Mouse (Mus musculus): ENCODE results near the gene Sh3pxd2b. TPM values are rescaled to one million over a fixed set of nuclear protein-coding genes. Genes with fewer than 3 reads are reported as not detected.
"Not testable (repeated sequence)": the region's sequence is repeated elsewhere in the genome, so short reads cannot be mapped to it uniquely, and the experiment has no call there.

Gene Sh3pxd2b
- 100 to 1,000 TPM in 24 of 26 experiments, 10 to 100 TPM in 2; 76.4 to 172 (median 126) TPM for total RNA-seq (2018; cell fraction: chromatin; rRNA removed)
- 100 to 1,000 TPM in 10 of 26 experiments, 10 to 100 TPM in 16; 60.9 to 112 (median 86.5) TPM for total RNA-seq (2018; cell fraction: cytosol; rRNA removed)
- total RNA-seq (2018; cell fraction: nucleus; rRNA removed), result 100 to 1,000 TPM in 20 of 26 experiments, 10 to 100 TPM in 6; 86.6 to 152 (median 112) TPM
- polyA plus RNA-seq (2018), result 55.4 to 66.8 TPM (median 59.7 TPM) in 3 replicates

DNA sequence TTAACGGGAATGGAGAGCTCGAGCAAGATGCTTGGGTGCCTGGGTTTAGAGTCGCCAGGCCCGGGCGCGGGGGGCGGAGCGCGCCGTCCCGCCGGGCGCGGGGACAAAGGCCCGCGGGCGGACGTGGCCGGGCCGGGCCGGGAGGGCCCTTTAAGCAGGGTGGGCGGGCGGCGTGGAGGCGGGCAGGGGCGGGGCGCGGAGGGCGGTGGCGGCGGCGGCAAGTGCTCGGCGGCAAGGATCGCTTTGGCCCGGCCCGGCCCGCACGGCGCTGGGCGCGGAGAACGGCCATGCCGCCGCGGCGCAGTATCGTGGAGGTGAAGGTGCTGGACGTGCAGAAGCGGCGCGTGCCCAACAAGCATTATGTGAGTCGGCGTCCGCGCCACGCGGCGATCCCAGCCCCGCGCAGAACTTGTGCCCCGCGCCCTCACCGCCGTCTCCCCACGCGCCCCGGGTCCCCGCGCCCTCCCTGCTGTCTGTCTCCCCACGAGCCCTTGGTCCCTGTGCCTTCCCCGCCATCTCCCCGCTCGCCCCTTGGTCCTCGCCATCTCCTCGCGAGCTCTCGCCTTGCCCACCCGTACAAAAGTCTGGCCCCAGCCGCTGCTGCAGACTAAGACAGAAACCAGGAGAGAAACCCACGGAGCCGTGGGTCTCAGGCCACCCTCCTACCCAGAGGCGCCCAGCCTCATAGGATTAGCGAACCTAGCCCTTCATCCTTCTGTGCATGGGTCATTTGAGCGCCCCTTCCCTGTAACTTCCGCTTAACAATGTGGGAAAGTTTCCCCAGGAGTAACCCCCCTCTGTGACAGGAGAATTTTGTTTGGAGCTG lies at the start of gene Sh3pxd2b:
TSS of gene Sh3pxd2b (plus strand) at position 214 of the 826 bp plus-strand sequence.
- peak within 1 kb of the TSS; percentile 96 for H3K27ac ChIP-seq

DNA sequence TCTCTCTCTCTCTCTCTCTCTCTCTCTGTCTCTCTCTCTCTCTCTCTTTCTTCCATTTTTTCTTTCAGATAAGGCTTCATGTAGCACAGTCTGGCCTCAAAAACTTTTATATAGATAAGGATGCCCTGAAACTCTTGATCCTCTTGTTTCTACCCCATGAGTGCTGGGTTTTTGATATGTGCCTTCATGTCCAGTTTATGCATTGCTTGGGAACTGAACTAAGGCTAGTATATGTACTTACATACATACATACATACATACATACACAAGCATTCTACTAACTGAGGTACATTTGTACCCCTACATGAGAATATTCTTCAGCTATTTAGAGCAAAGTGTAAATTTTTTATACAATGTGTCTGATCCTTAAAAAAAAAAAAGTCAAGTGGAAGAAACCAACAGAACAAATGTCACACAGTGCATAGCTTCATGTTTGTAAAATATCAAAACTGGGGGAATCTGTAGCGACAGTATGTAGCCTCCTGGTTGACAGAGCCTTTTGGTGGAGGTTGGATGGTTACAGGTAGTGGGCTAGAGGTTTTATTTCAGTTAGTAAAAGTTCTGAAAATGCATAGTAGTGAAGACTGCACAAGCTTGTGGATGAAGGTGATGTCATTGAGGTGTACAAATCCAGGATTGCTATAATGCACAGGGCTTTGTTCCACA lies 49.6 kb upstream of the Sh3pxd2b start:
- H3K79me2 ChIP-seq (ENCODE audit: inconsistent target), result no peaks in the 10 kb centered on the region
- no peak overlapping the region for H3K27ac ChIP-seq
- H3K36me3 ChIP-seq (ENCODE audit: inconsistent target), result no peaks in the 10 kb centered on the region
- no peak overlapping the region for H3K4me3 ChIP-seq (ENCODE audit: inconsistent target)
- 100% methylated on average over 1 of the region's 1 CpGs for WGBS (ENCODE audit: missing documents)

More for the DNA sequence above, at the start of gene Sh3pxd2b:
- 3% methylated on average over 75 of the region's 86 CpGs for WGBS (ENCODE audit: missing documents)
- Histone ChIP-seq H3K36me3 (ENCODE audit: inconsistent target) (peaks cover 26% of the 10 kb centered on the region; the same call in 1 of the 2 replicates), H3K4me3 (ENCODE audit: inconsistent target) (peak within 1 kb of the TSS; percentile 93), H3K79me2 (ENCODE audit: inconsistent target) (peaks cover 50% of the 10 kb centered on the region)

DNA sequence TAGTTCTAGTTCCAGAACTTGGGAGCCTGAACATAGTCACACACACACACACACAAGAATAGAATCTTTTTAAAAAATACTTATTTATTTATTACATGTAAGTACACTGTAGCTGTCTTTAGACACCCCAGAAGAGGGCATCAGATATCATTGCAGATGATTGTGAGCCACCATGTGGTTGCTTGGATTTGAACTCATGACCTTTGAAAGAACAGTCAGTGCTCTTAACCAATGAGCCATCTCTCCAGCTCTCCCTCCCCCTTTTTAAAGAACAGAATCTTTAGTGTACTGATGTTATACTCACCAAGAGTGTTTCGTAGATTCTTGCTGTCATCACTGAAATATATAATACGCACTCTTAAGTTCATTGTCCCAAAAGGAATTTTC lies 49.1 kb upstream of the Sh3pxd2b start:
- H3K4me3 ChIP-seq (ENCODE audit: inconsistent target), result no peak overlapping the region
- H3K27ac ChIP-seq, result no peak overlapping the region
- no peaks in the 10 kb centered on the region for H3K36me3 ChIP-seq (ENCODE audit: inconsistent target)
- no peaks in the 10 kb centered on the region for H3K79me2 ChIP-seq (ENCODE audit: inconsistent target)
- 100% methylated on average over 2 of the region's 2 CpGs for WGBS (ENCODE audit: missing documents)

DNA sequence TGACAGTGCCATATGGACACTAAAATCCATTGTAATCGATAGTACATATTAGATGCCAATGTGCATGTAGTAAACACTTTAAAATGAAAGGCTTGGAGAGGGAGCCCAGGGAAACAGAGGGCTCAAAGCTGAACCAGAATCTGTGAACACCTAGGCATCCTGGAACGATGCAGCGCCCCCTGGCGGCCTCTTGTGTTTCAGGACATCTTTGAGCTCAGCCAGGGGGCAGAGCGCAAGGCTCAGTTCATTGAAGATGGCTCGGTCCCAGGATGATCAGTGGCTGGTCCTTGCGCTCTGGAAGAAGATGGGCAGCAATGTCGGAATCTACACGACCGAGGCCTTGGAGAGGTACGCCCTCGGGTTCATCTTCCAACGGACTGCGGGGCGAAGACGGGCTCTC lies 47.8 kb upstream of the Sh3pxd2b start, which contains the start of gene Hbq1a:
TSS of gene Hbq1a (plus strand) at position 205 of the 400 bp plus-strand sequence.
- WGBS (ENCODE audit: missing documents), result 10% methylated on average over 16 of the region's 16 CpGs
- not testable (repeated sequence) for H3K79me2 ChIP-seq (ENCODE audit: inconsistent target); H3K36me3 ChIP-seq (ENCODE audit: inconsistent target); H3K4me3 ChIP-seq (ENCODE audit: inconsistent target); H3K27ac ChIP-seq

DNA sequence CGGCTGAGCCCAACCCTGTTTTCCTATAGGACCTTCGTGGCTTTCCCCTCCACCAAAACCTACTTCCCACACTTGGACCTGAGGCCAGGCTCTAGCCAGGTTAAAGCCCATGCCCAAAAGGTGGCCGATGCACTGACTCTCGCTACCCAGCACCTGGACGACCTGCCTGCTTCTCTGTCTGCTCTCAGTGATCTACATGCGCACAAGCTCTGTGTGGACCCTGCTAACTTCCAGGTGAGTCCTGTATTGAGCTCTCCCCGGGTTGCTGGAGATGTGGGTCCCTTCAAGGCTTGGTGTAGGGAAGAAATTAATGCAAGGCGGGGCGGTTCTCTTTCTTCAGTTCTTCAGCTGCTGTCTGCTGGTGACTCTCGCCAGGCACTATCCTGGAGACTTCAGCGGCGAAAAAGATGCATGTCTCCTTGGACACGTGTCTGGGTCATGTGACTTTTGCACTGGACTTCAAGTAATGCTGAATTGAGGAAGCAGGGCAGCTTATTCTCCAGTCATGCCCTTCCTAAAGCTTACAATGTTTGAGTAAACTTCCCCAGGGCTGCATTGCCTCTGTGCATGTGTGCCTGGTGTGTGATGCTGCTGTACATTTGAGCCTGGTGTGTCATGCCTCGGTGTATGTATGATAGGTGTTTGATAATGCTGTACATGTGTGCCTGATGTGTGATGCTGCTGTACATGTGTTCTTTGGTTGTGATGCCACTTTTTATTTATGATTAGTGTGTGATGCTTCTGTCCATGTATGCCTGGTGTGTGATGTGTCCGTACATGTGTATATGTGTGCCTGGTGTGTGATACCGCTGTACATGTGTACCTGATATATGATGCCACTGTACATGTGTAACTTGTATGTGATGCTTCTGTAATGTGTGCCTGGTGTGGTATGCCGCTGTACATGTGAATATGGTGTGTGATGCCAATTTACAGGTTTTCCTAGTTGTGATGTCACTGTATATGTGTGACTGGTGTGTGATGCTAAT lies 47.0 kb upstream of the Sh3pxd2b start:
- H3K79me2 ChIP-seq (ENCODE audit: inconsistent target), result no peaks in the 10 kb centered on the region
- H3K27ac ChIP-seq, result no peak overlapping the region
- no peak overlapping the region for H3K4me3 ChIP-seq (ENCODE audit: inconsistent target)
- H3K36me3 ChIP-seq (ENCODE audit: inconsistent target), result no peaks in the 10 kb centered on the region
- 42% methylated on average over 13 of the region's 17 CpGs for WGBS (ENCODE audit: missing documents)

DNA sequence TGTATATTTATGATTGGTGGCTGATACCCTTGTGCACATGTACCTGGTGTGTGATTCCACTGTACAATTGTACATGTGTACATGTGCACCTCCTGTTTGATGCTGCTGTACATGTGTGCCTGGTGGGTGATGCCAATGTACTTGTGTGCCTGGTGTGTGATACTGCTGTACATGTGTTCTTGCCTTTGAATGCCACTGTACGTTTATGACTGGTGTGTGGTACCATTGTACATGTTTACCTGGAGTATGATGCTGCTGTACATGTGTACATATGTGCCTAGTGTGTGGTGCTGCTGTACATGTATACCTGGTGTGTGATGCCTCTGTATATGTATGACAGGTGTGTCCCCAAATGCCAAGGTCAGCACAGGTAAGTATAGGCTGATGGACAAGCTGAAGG lies 46.1 kb upstream of the Sh3pxd2b start:
- Histone ChIP-seq H3K4me3 (ENCODE audit: inconsistent target) (no peak overlapping the region), H3K27ac (no peak overlapping the region), H3K36me3 (ENCODE audit: inconsistent target) (no peaks in the 10 kb centered on the region), H3K79me2 (ENCODE audit: inconsistent target) (no peaks in the 10 kb centered on the region)
- 73% methylated on average over 1 of the region's 1 CpGs for WGBS (ENCODE audit: missing documents)

DNA sequence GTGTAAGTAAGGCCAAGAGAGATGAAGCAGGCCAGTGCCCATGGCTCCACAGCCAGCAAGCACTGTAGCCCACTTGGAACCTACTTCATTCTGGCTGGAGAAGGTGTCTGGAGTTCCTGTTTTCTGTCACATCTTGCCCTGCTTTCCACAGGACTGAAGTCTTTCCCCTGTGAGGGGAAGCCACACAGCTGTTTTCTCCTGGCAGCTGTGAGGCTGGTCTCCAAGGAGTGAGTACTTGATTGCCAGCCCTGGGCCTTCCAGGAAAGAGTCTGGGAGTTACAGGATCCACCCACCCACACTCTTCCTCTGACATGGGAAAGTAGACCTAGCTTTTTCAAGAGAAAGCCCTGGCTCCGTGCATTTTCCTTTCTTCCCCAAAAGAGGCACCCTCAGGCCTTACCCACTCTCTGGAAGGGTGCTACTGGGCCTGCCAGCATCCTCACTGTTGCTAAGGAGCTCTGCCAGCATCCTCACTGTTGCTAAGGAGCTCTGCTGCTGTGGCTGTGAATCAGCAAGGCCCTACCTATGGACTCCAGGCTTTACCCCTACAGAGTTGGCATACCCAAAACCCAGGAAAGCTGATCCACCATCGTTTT lies 44.7 kb upstream of the Sh3pxd2b start:
- Histone ChIP-seq H3K36me3 (ENCODE audit: inconsistent target) (no peaks in the 10 kb centered on the region), H3K27ac (no peak overlapping the region), H3K79me2 (ENCODE audit: inconsistent target) (no peaks in the 10 kb centered on the region), H3K4me3 (ENCODE audit: inconsistent target) (no peak overlapping the region)
- WGBS (ENCODE audit: missing documents), result 52% methylated on average over 2 of the region's 2 CpGs

DNA sequence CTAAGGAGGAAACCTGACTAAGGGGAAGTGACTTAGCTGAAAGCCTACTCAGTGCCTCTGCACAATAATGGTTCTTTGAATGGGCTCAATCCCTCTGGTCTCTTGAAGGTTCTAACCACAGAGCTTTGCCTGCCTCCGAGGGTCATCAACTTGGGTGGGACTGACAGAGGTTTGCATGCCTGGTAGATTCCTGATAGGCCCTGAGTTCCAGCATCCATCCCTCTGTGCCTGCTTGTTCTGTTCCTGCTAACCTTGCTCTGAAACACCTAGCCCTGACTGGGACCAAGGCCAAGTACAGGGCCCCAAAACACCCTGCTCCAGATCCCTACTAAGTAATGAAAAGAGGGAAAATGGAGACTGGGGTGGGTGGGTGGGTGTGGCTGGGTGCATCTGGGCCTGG lies 44.2 kb upstream of the Sh3pxd2b start:
- H3K4me3 ChIP-seq (ENCODE audit: inconsistent target), result no peak overlapping the region
- H3K79me2 ChIP-seq (ENCODE audit: inconsistent target), result no peaks in the 10 kb centered on the region
- no peaks in the 10 kb centered on the region for H3K36me3 ChIP-seq (ENCODE audit: inconsistent target)
- WGBS (ENCODE audit: missing documents), result 82% methylated on average over 1 of the region's 1 CpGs
- H3K27ac ChIP-seq, result no peak overlapping the region

DNA sequence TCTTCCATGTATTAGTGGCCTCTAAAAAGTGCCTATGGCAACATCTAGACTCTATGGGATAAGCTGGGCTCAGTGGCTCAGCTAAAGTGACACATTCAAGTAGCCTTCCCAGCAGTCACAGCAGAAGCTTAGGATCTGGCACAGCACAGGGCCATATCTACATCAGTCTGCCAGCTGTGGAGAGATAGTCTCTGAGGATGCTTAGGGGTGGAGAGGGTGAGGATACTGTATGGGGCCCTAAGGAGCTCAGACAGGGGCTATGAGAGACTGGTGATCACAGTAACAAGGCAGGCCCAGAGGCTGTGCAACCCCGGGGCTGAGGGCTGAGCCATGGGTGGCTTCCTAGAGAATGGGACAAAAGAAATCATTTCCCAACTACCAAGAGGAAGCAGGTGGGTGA lies 40.6 kb upstream of the Sh3pxd2b start:
- H3K79me2 ChIP-seq (ENCODE audit: inconsistent target), result no peaks in the 10 kb centered on the region
- H3K4me3 ChIP-seq (ENCODE audit: inconsistent target), result no peak overlapping the region
- WGBS (ENCODE audit: missing documents), result 70% methylated on average over 1 of the region's 1 CpGs
- no peaks in the 10 kb centered on the region for H3K36me3 ChIP-seq (ENCODE audit: inconsistent target)
- H3K27ac ChIP-seq, result no peak overlapping the region

DNA sequence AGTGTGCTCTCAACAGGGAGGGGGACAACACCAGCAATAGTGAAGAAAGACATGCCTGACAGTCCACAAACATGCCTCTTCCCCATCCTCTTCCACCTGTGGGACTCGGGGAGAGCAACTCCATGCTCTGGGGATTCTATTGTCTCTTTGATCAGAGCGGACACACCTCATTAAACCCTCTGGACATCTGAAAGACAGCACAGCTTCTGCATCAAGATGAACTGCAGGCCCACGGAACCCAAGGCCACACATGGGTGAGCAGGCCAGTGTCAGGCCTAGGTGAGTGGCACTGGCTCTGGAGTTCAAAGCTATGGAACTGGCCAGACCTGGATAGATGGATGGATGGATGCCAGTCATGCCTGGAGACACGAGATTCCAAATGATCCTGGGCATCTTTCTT lies 38.2 kb upstream of the Sh3pxd2b start:
- Histone ChIP-seq H3K36me3 (ENCODE audit: inconsistent target) (no peaks in the 10 kb centered on the region), H3K27ac (no peak overlapping the region), H3K4me3 (ENCODE audit: inconsistent target) (no peak overlapping the region), H3K79me2 (ENCODE audit: inconsistent target) (no peaks in the 10 kb centered on the region)
- WGBS (ENCODE audit: missing documents), result 85% methylated on average over 4 of the region's 4 CpGs

DNA sequence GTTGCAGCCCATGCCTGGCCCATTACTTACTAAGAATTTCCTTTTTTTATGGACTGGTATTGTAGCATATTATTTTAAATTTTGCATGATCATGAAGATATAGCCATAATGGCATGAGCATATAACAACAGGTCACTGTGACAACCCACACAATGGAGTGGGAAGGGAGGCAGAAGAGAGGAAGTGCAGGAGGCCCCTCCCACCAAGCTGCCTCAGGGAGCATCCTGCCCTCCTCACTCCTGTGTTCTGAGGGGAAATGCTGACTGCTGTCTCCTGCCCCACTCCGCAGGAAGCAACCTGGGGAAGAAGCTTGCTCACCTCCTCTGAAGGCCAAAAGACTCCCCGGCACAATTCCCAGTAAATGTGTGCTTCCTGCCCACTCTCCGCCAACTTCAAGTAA lies 37.7 kb upstream of the Sh3pxd2b start:
- no peak overlapping the region for H3K4me3 ChIP-seq (ENCODE audit: inconsistent target)
- no peaks in the 10 kb centered on the region for H3K79me2 ChIP-seq (ENCODE audit: inconsistent target)
- no peaks in the 10 kb centered on the region for H3K36me3 ChIP-seq (ENCODE audit: inconsistent target)
- 75% methylated on average over 3 of the region's 3 CpGs for WGBS (ENCODE audit: missing documents)
- no peak overlapping the region for H3K27ac ChIP-seq

DNA sequence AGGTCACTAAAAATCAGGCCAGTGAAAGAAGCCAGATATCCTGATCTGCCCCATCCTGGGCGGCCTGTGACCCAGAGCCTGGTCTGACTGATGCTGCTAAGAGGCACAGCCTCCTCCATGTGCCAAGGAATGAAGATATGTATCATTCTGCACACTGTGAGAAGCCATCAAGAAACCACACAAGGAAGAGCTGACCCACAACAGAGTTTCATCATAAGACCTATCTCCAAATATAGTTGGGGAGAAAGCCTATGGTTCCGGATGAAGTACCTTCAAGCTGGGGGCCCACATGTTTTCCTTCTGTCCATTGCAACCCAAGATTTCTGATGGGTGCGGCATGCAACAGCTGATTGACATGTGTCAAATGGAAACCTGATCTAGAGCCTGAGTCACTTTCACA lies 31.6 kb upstream of the Sh3pxd2b start:
- Histone ChIP-seq H3K79me2 (ENCODE audit: inconsistent target) (no peaks in the 10 kb centered on the region), H3K4me3 (ENCODE audit: inconsistent target) (no peak overlapping the region), H3K27ac (no peak overlapping the region), H3K36me3 (ENCODE audit: inconsistent target) (no peaks in the 10 kb centered on the region)
- 68% methylated on average over 3 of the region's 3 CpGs for WGBS (ENCODE audit: missing documents)

DNA sequence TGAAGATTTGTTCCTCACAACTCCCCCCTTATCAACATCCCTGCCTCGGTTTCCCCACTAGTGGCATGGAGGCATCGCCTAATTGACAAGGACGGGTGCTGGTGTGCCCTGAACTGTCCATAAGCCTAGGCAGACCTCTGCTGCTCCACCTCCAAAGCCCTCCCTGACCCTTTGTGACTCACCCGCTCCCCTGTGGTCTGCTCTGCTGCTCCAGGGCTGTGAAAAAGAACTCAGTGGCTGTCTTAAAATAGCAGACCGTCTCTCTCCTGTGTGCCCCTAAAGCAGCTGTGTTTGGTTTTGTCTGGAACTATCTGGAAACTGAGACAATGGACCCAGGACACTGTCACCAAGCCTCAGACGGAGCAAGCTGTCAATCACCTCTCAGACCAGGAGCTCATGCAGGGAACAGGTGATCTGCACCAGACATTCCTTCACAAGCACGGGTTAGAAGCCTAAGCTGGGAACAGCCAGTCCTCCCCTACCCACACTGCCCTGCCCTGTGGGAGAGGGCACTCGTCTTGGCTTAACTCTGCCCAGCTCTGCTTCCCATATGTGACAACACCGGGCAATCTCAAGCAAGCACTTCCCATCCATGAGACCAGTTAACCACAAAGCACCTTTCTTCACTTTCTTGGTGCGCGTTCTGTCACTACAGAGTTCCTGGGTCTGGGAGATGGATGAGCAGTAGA lies 27.0 kb upstream of the Sh3pxd2b start:
- Histone ChIP-seq H3K27ac (no peak overlapping the region), H3K4me3 (ENCODE audit: inconsistent target) (no peak overlapping the region), H3K36me3 (ENCODE audit: inconsistent target) (no peaks in the 10 kb centered on the region), H3K79me2 (ENCODE audit: inconsistent target) (no peaks in the 10 kb centered on the region)
- 60% methylated on average over 11 of the region's 11 CpGs for WGBS (ENCODE audit: missing documents)

All from macrophage (primary cell).